Mouse (Mus musculus) hindbrain, postnatal 0 days (tissue): ENCODE measurements around the gene Tmem132d. TPM values are rescaled to one million over a fixed set of nuclear protein-coding genes. Genes with fewer than 3 reads are reported as not detected.
A peak's percentile ranks its signal among the peaks of the same experiment; 100 is the strongest.

Experiments used
- ATAC-seq: fragments of 200-750 bp; cut with Nextera tagmentation; 2 replicates; pipeline ENCODE4 v1.8.0; 2017; ENCODE audit warnings: mild to moderate bottlenecking, moderate TSS enrichment, moderate library complexity
- DNase-seq: peaks from one replicate; pipeline ENCODE4 v3.0.0-alpha.2; 2015; ENCODE audit warnings: low spot score
- H3K27ac ChIP-seq: fragments of 300-500 bp; sonication (generic); 2 replicates; pipeline ENCODE4 v1.5.1; 2014; ENCODE audit warnings: mild to moderate bottlenecking
- H3K27me3 ChIP-seq: fragments of 300-500 bp; sonication (generic); 2 replicates; pipeline ENCODE4 v1.6.1; 2014; ENCODE audit warnings: low read length, mixed read lengths; ENCODE audit not compliant: insufficient read depth
- H3K36me3 ChIP-seq: fragments of 300-500 bp; sonication (generic); 2 replicates; pipeline ENCODE4 v1.6.1; 2014; ENCODE audit warnings: low read length, mixed read lengths; ENCODE audit not compliant: insufficient read depth
- H3K4me1 ChIP-seq: fragments of 300-500 bp; sonication (generic); 2 replicates; pipeline ENCODE4 v1.6.1; 2014; ENCODE audit warnings: antibody characterized with exemption, low read length, mixed read lengths; ENCODE audit not compliant: insufficient read depth
- H3K4me2 ChIP-seq: fragments of 300-500 bp; sonication (generic); 2 replicates; pipeline ENCODE4 v1.6.1; 2014; ENCODE audit warnings: low read depth, mild to moderate bottlenecking, low read length, moderate library complexity, mixed read lengths
- H3K4me3 ChIP-seq: fragments of 300-500 bp; sonication (generic); 2 replicates; pipeline ENCODE4 v1.5.1; 2014; ENCODE audit warnings: low read length
- H3K9ac ChIP-seq: fragments of 300-500 bp; sonication (generic); replicated peaks from 2 replicates; pipeline ENCODE4 v1.6.1; 2014; ENCODE audit warnings: mild to moderate bottlenecking, low read length, moderate library complexity, mixed read lengths
- H3K9me3 ChIP-seq: fragments of 300-500 bp; sonication (generic); 2 replicates; pipeline ENCODE4 v1.6.1; 2016; ENCODE audit warnings: low read length, mixed read lengths
- CTCF ChIP-seq: IDR thresholded peaks from 2 replicates; pipeline ENCODE4 v1.5.1; 2016; ENCODE audit warnings: antibody characterized with exemption, control low read depth, low read depth
- WGBS: fragments of 180-500 bp; shearing (Covaris S2); extraction: QIAGEN DNeasy Blood & Tissue Kit; methylation state at CpG from one replicate; pipeline ENCODE4 v1.1.7; 2014; 5-methylcytosine and 5-hydroxymethylcytosine counted together
- polyA plus RNA-seq: library from polyadenylated mRNA; unstranded; fragments of >200 nt; fragmentation: Nextera tagmentation; extraction: Ambion mirVana; gene quantifications from 2 replicates; pipeline ENCODE4 v1.2.1, GENCODE M21; 2015
- total RNA-seq: library from RNA; depleted of rRNA; stranded (reverse); fragments of >200 nt; gene quantifications from 2 replicates; pipeline ENCODE4 v1.2.3, GENCODE M21; 2014

Gene Tmem132d
- total and polyA plus RNA-seq, 2 experiments from 2014 or later = 5.8 to 28.9 TPM

DNA sequence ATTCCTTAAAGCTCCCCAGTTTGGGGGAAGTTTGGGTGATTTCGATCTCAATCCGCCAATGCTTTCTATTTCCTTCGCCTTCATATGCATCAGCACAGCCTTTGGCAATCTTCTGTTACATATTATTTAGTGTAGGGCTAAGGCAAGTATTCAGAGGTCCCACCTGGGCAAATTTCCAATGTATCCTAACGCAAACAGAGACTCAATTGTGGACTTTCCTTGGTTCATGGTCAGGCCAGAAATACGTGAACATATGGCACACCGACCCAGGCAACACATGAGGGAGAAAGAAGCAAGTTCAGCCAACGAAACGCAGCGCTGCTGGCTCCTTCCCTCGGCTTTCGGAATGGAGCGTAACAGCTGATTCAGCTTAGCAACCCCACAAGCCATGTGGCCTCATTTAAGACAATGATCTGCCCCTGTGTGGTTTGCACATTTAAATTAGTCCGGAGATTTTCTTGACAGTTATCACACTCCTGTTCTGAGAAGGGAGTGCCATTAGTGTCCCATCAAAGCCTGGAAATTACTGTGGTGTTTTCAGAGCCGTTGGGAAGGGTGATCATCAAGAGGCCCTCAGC is 242.5 kb downstream of the Tmem132d start:
- ATAC-seq = peak; percentile 53; the same call in 1 of the 2 replicates
- Histone ChIP-seq H3K36me3 (no peaks in the 10 kb centered on the region), H3K27ac (peak overlapping the region; percentile 26; the same call in 1 of the 2 replicates), H3K4me1 (peaks cover 10% of the 10 kb centered on the region), H3K4me2 (no peak overlapping the region), H3K4me3 (no peak overlapping the region), H3K27me3 (no peaks in the 10 kb centered on the region), H3K9me3 (no peaks in the 10 kb centered on the region), H3K9ac (no peak overlapping the region)
- TF ChIP-seq CTCF = no peak
- DNase-seq = peak; percentile 72
- WGBS = 35% methylated on average over 14 of the region's 14 CpGs

DNA sequence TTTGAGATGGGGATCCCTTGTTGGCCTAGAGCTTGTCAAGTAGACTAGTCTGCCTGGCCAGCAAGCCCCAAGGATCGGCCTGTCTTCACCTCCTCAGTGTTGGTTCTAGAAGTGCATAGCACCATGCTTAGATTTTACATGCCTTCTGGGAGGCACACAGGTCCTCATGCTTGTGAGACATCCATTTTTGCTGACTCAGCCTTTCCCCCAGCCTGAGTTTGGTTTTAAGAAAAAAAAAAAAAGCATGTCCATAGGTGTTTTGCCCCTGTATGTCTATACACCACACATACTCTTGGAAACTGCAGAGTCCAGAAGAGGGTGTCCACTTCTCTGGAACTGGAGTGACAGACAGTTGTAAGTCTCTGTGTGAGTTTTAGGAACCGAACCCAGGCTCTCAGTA is 256.6 kb downstream of the Tmem132d start:
- no peak overlapping the region for H3K27ac ChIP-seq
- H3K4me1 ChIP-seq = no peaks in the 10 kb centered on the region
- no peak for ATAC-seq
- no peaks in the 10 kb centered on the region for H3K9me3 ChIP-seq
- no peaks in the 10 kb centered on the region for H3K36me3 ChIP-seq
- no peak for TF ChIP-seq CTCF
- no peaks in the 10 kb centered on the region for H3K27me3 ChIP-seq
- no peak overlapping the region for H3K4me2 ChIP-seq
- 88% methylated on average over 2 of the region's 2 CpGs for WGBS
- H3K9ac ChIP-seq = no peak overlapping the region
- H3K4me3 ChIP-seq = no peak overlapping the region
- no peak for DNase-seq

DNA sequence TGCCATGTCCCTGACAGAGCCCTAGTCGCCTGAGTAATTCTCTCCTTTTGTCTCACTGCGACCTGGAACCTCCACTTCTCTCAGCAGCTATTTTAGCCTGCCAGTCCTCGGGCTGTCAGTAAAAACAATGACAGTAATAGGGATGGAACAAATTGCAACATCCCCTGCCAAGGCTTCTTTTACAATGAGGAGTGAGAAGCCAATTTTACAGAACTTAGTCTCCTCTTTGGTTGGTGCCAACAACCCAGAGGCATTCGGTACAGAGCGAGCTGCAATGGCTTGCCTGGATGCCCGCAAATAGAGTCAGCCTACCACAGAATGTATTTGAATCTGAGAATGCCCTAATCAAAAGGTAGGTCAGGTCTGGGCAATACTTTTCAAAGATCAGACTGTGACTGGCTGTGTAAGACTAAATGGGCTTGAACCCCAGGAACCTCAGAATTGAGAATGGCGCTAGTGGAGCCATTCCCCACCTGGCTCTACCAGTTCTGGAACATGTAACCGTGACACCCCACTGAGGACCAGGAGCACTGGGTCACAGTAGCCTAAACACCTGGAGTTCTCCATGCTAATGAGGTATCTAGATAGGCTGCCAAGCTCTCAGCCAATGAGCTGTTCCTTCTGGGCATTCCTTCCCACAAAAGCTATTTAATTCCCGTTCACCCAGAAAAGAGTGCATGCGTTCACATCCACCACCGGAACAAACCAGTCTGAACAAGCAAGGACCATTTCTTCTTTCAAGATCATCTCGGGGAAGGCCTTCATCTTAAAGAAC is 273.8 kb downstream of the Tmem132d start:
- H3K9me3 ChIP-seq = no peaks in the 10 kb centered on the region
- WGBS = 42% methylated on average over 12 of the region's 12 CpGs
- no peak for ATAC-seq
- no peak overlapping the region for H3K4me3 ChIP-seq
- no peaks in the 10 kb centered on the region for H3K4me1 ChIP-seq
- H3K4me2 ChIP-seq = no peak overlapping the region
- no peak overlapping the region for H3K27ac ChIP-seq
- no peaks in the 10 kb centered on the region for H3K36me3 ChIP-seq
- TF ChIP-seq CTCF = no peak
- H3K9ac ChIP-seq = no peak overlapping the region
- no peaks in the 10 kb centered on the region for H3K27me3 ChIP-seq
- peak; percentile 42 for DNase-seq

DNA sequence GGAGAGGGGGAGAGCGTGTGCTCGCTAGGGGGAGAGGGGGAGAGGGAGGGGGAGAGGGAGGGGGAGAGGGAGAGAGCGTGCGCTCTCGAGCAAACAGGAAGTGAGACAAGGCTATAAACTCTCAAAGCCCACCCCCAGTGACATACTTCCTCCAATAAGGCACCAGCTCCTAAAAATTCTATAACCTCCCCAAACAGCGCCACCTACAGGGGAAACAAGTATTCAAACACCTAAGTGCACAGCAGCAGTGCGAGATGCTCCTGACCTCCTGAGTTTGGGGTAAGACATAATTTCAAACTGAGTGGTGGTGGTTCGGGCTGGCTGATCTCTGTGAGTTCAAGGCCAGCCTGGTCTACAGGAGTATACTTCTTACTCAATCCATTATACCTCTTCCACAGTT is 281.4 kb downstream of the Tmem132d start:
- WGBS = 98% methylated on average over 5 of the region's 8 CpGs
- TF ChIP-seq CTCF = no peak
- no peak overlapping the region for H3K27ac ChIP-seq
- no peaks in the 10 kb centered on the region for H3K4me1 ChIP-seq
- no peaks in the 10 kb centered on the region for H3K27me3 ChIP-seq
- no peak for ATAC-seq
- no peaks in the 10 kb centered on the region for H3K9me3 ChIP-seq
- H3K4me3 ChIP-seq = no peak overlapping the region
- no peak for DNase-seq
- no peak overlapping the region for H3K4me2 ChIP-seq
- no peak overlapping the region for H3K9ac ChIP-seq
- no peaks in the 10 kb centered on the region for H3K36me3 ChIP-seq

GRCm38 (mm10) chr5:128146901-128147645 is 285.8 kb downstream of the Tmem132d start:
- ATAC-seq (no peak), DNase-seq (no peak)
- no peak for TF ChIP-seq CTCF
- Histone ChIP-seq H3K36me3 (no peaks in the 10 kb centered on the region), H3K27me3 (no peaks in the 10 kb centered on the region), H3K9me3 (no peaks in the 10 kb centered on the region), H3K4me1 (no peaks in the 10 kb centered on the region), H3K9ac (no peak overlapping the region), H3K4me2 (no peak overlapping the region), H3K4me3 (no peak overlapping the region), H3K27ac (no peak overlapping the region)
- WGBS = 83% methylated on average over 15 of the region's 15 CpGs

DNA sequence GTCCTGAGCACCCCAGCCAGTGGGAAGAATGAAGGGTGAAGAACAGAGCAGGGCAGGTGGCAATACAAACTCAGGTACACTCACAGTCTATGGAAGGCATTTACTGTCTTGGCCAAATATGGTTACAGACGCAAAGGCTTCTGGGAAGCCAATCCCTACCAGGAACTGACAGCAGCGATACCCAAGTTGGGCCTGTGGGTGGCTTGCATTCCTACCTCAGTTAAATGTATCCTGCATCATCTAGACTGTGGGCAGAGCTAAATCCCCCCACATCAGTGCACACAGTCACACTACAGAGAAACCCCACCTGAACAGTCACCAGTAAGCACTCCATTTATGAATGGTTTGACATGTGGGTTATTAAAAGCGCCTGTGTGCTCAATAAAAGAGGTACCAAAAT is 288.1 kb downstream of the Tmem132d start:
- Histone ChIP-seq H3K4me1 (no peaks in the 10 kb centered on the region), H3K27ac (no peak overlapping the region), H3K4me3 (no peak overlapping the region), H3K27me3 (no peaks in the 10 kb centered on the region), H3K9me3 (no peaks in the 10 kb centered on the region), H3K9ac (no peak overlapping the region), H3K36me3 (no peaks in the 10 kb centered on the region), H3K4me2 (no peak overlapping the region)
- ATAC-seq (no peak), DNase-seq (no peak)
- no peak for TF ChIP-seq CTCF
- WGBS = 93% methylated on average over 3 of the region's 3 CpGs
